Mouse (Mus musculus): Measurements from ENCODE around the gene Fat3. TPM values are rescaled to one million over a fixed set of nuclear protein-coding genes. Genes with fewer than 3 reads are reported as not detected.

Fat3 gene
- polyA plus RNA-seq, 1 experiment from 2014 or later, result 1.1 TPM

- Histone ChIP-seq H3K27me3 (replicated peaks) (no peaks in the 10 kb centered on the region), H3K27ac (replicated peaks) (no peak overlapping the region), H3K9me3 (no peaks in the 10 kb centered on the region), H3K36me3 (no peaks in the 10 kb centered on the region), H3K9ac (no peak overlapping the region), H3K4me2 (no peak overlapping the region), H3K4me1 (0 out of 2 replicates have a peak, but pooled peaks cover 3% of the 10 kb centered on the region), H3K4me3 (no peak overlapping the region)
- WGBS, result 66% methylated on average over 28 of the region's 28 CpGs
- no peak for ATAC-seq (ENCODE audit: extremely low read depth, insufficient number of reproducible peaks, low FRiP score, low TSS enrichment)
Measured at GRCm38 (mm10) chr9:15937837-15938514, 563.1 kb downstream of the Fat3 start.

- Histone ChIP-seq H3K4me2 (no peak overlapping the region), H3K4me1 (no peaks in the 10 kb centered on the region), H3K36me3 (no peaks in the 10 kb centered on the region), H3K27me3 (replicated peaks) (no peaks in the 10 kb centered on the region), H3K4me3 (no peak overlapping the region), H3K9ac (no peak overlapping the region), H3K27ac (replicated peaks) (no peak overlapping the region), H3K9me3 (no peaks in the 10 kb centered on the region)
- no peak for ATAC-seq (ENCODE audit: extremely low read depth, insufficient number of reproducible peaks, low FRiP score, low TSS enrichment)
- WGBS, result 77% methylated on average over 5 of the region's 5 CpGs
Measured at GRCm38 (mm10) chr9:15930928-15931443, 570.1 kb downstream of the Fat3 start.

GRCm38 (mm10) chr9:15928331-15928730 is 572.8 kb downstream of the Fat3 start:
- Histone ChIP-seq H3K27me3 (replicated peaks) (no peaks in the 10 kb centered on the region), H3K4me3 (no peak overlapping the region), H3K4me2 (no peak overlapping the region), H3K9ac (no peak overlapping the region), H3K27ac (replicated peaks) (no peak overlapping the region), H3K4me1 (no peaks in the 10 kb centered on the region), H3K9me3 (no peaks in the 10 kb centered on the region), H3K36me3 (no peaks in the 10 kb centered on the region)
- 74% methylated on average over 2 of the region's 2 CpGs for WGBS
- ATAC-seq (ENCODE audit: extremely low read depth, insufficient number of reproducible peaks, low FRiP score, low TSS enrichment), result no peak

GRCm38 (mm10) chr9:15927378-15928083 is 573.6 kb downstream of the Fat3 start:
- Histone ChIP-seq H3K27me3 (replicated peaks) (0 out of 2 replicates have a peak, but pooled peaks cover 2% of the 10 kb centered on the region), H3K27ac (replicated peaks) (no peak overlapping the region), H3K4me3 (no peak overlapping the region), H3K9me3 (no peaks in the 10 kb centered on the region), H3K4me1 (no peaks in the 10 kb centered on the region), H3K4me2 (no peak overlapping the region), H3K9ac (no peak overlapping the region), H3K36me3 (no peaks in the 10 kb centered on the region)
- WGBS, result 42% methylated on average over 5 of the region's 5 CpGs
- no peak for ATAC-seq (ENCODE audit: extremely low read depth, insufficient number of reproducible peaks, low FRiP score, low TSS enrichment)

- WGBS, result 79% methylated on average over 5 of the region's 5 CpGs
- H3K4me2 ChIP-seq, result no peak overlapping the region
Measured at GRCm38 (mm10) chr9:15925237-15925636, 575.8 kb downstream of the Fat3 start.

GRCm38 (mm10) chr9:15920271-15920670 is 580.8 kb downstream of the Fat3 start:
- Histone ChIP-seq H3K9me3 (no peaks in the 10 kb centered on the region), H3K4me2 (no peak overlapping the region), H3K27me3 (replicated peaks) (0 out of 2 replicates have a peak, but pooled peaks cover 4% of the 10 kb centered on the region), H3K4me3 (no peak overlapping the region), H3K4me1 (peaks cover 5% of the 10 kb centered on the region; the same call in 1 of the 2 replicates), H3K36me3 (no peaks in the 10 kb centered on the region), H3K27ac (replicated peaks) (no peak overlapping the region), H3K9ac (no peak overlapping the region)
- no peak for ATAC-seq (ENCODE audit: extremely low read depth, insufficient number of reproducible peaks, low FRiP score, low TSS enrichment)
- 54% methylated on average over 4 of the region's 4 CpGs for WGBS

More at GRCm38 (mm10) chr9:15925237-15925636, 575.8 kb downstream of the Fat3 start:
- no peaks in the 10 kb centered on the region for H3K36me3 ChIP-seq
- H3K9me3 ChIP-seq, result no peaks in the 10 kb centered on the region
- ATAC-seq (ENCODE audit: extremely low read depth, insufficient number of reproducible peaks, low FRiP score, low TSS enrichment), result no peak
- H3K27me3 ChIP-seq (replicated peaks), result 0 out of 2 replicates have a peak, but pooled peaks cover 4% of the 10 kb centered on the region
- peaks cover 5% of the 10 kb centered on the region; the same call in 1 of the 2 replicates for H3K4me1 ChIP-seq
- no peak overlapping the region for H3K4me3 ChIP-seq
- no peak overlapping the region for H3K9ac ChIP-seq
- no peak overlapping the region for H3K27ac ChIP-seq (replicated peaks)

- no peak overlapping the region for H3K4me3 ChIP-seq
- H3K9me3 ChIP-seq, result no peaks in the 10 kb centered on the region
- no peak overlapping the region for H3K4me2 ChIP-seq
- no peaks in the 10 kb centered on the region for H3K36me3 ChIP-seq
- 0 out of 2 replicates have a peak, but pooled peaks cover 4% of the 10 kb centered on the region for H3K27me3 ChIP-seq (replicated peaks)
- H3K4me1 ChIP-seq, result peaks cover 5% of the 10 kb centered on the region; the same call in 1 of the 2 replicates
- no peak overlapping the region for H3K9ac ChIP-seq
- no peak overlapping the region for H3K27ac ChIP-seq (replicated peaks)
- 62% methylated on average over 5 of the region's 5 CpGs for WGBS
- ATAC-seq (ENCODE audit: extremely low read depth, insufficient number of reproducible peaks, low FRiP score, low TSS enrichment), result no peak
Measured at GRCm38 (mm10) chr9:15919373-15920005, 581.6 kb downstream of the Fat3 start.

- Histone ChIP-seq H3K27me3 (replicated peaks) (no peaks in the 10 kb centered on the region), H3K4me2 (no peak overlapping the region), H3K27ac (replicated peaks) (no peak overlapping the region), H3K36me3 (no peaks in the 10 kb centered on the region), H3K9me3 (no peaks in the 10 kb centered on the region), H3K9ac (no peak overlapping the region), H3K4me3 (no peak overlapping the region), H3K4me1 (peaks cover under 1% of the 10 kb centered on the region; the same call in 1 of the 2 replicates)
- no peak for ATAC-seq (ENCODE audit: extremely low read depth, insufficient number of reproducible peaks, low FRiP score, low TSS enrichment)
Measured at GRCm38 (mm10) chr9:15916600-15916999, 584.5 kb downstream of the Fat3 start.

- H3K4me3 ChIP-seq, result no peak overlapping the region
- no peaks in the 10 kb centered on the region for H3K27me3 ChIP-seq (replicated peaks)
- H3K4me1 ChIP-seq, result peaks cover 10% of the 10 kb centered on the region
- ATAC-seq (ENCODE audit: extremely low read depth, insufficient number of reproducible peaks, low FRiP score, low TSS enrichment), result no peak
- H3K9ac ChIP-seq, result no peak overlapping the region
- H3K4me2 ChIP-seq, result no peak overlapping the region
- H3K27ac ChIP-seq (replicated peaks), result no peak overlapping the region
- H3K9me3 ChIP-seq, result no peaks in the 10 kb centered on the region
- no peaks in the 10 kb centered on the region for H3K36me3 ChIP-seq
- 50% methylated on average over 1 of the region's 1 CpGs for WGBS
Measured at GRCm38 (mm10) chr9:15912735-15913134, 588.4 kb downstream of the Fat3 start.

- Histone ChIP-seq H3K9ac (no peak overlapping the region), H3K9me3 (no peaks in the 10 kb centered on the region), H3K27ac (replicated peaks) (no peak overlapping the region), H3K4me2 (no peak overlapping the region), H3K4me3 (no peak overlapping the region), H3K4me1 (peaks cover 10% of the 10 kb centered on the region), H3K27me3 (replicated peaks) (no peaks in the 10 kb centered on the region), H3K36me3 (no peaks in the 10 kb centered on the region)
- WGBS, result 49% methylated on average over 2 of the region's 2 CpGs
- no peak for ATAC-seq (ENCODE audit: extremely low read depth, insufficient number of reproducible peaks, low FRiP score, low TSS enrichment)
Measured at GRCm38 (mm10) chr9:15909397-15910113, 591.5 kb downstream of the Fat3 start.
